Mouse (Mus musculus): ENCODE measurements around the gene Sp4.

DNA sequence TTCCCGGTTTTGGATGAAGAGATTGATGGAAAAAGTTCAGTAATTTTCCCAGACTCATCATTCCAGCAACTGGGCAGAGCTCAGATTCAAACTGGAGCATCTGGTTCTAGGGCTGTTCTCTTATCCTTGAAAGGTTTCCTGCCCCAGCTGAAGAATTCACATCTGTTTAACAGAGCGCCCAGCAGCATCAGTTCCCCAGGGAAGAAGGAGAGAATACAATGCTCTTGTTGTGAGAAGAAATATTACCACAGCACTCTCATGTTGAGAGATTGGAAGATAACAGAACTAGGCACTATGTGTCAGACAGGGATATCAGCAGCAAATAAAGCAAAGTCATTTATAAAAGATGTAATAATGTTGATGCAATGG, 13.2 kb upstream of the Sp4 start:
- TF ChIP-seq GABPA (IDR thresholded peaks at IDR 0.05; ENCODE audit: low read depth, low read length) = no peak
- no peak for TF ChIP-seq TCF12 (IDR thresholded peaks at IDR 0.05; ENCODE audit: low read depth, low read length)
- TF ChIP-seq TBP (IDR thresholded peaks at IDR 0.05; ENCODE audit: low read depth, low read length) = no peak
- TF ChIP-seq POLR2AphosphoS2 (IDR thresholded peaks at IDR 0.05; ENCODE audit: low read length) = no peak
- no peak for TF ChIP-seq ZKSCAN1 (IDR thresholded peaks at IDR 0.05; ENCODE audit: low read depth, low read length)
- TF ChIP-seq ZC3H11A (IDR thresholded peaks at IDR 0.05; ENCODE audit: low read depth, low read length) = no peak
- TF ChIP-seq CTCF (IDR thresholded peaks at IDR 0.05 in 2 of 3, conservative IDR thresholded peaks at IDR 0.05 in 1 of 3; ENCODE audit: control insufficient read depth in 1 of 3, insufficient read depth in 1 of 3, low read depth in 2 of 3, low read length in 3 of 3, poor library complexity in 1 of 3, severe bottlenecking in 1 of 3) = no peak
- TF ChIP-seq ELF1 (IDR thresholded peaks at IDR 0.05; ENCODE audit: low read depth, low read length) = no peak
- no peak for TF ChIP-seq CHD1 (IDR thresholded peaks at IDR 0.05; ENCODE audit: low read depth, low read length)
- no peak for TF ChIP-seq ZNF384 (IDR thresholded peaks at IDR 0.05; ENCODE audit: low read depth, low read length)

Data from MEL (cell line).